Mouse (Mus musculus) left cerebral cortex, postnatal 36 days (tissue): ENCODE results near the gene Slc38a3. TPM values are rescaled to one million over a fixed set of nuclear protein-coding genes. Genes with fewer than 3 reads are reported as not detected.

Source experiments
- DNase-seq, 2 experiments: peaks; one replicate each; pipeline ENCODE4 v3.0.0; 2021 to 2022; ENCODE audit warnings: low spot score in 2 of 2, mixed read lengths in 1 of 2
- intact Hi-C: fragments of 180-260 bp; cut with DNase I; formaldehyde crosslinking; loops from one replicate; pipeline ENCODE4 v1.15.1; 2025
- total RNA-seq, 2 experiments: library from RNA; stranded (reverse); gene quantifications; 2 replicates each; pipeline ENCODE4 v1.2.3; 2021

Slc38a3 gene
- total RNA-seq, 2 experiments from 2014 or later: 66.3 to 66.8 TPM

- intact Hi-C loops: loop anchor here (1.0 to 2.0 kb wide), 2 partner anchors 31 to 94 kb away; no protein-coding TSS in a partner anchor
- no peak for DNase-seq
Observed at GRCm38 (mm10) chr9:107645153-107645510, 24.2 kb downstream of the Slc38a3 start.

GRCm38 (mm10) chr9:107644495-107645152 lies 24.7 kb downstream of the Slc38a3 start:
- intact Hi-C loops: loop anchor here (1.0 to 2.0 kb wide), 4 partner anchors 18 to 94 kb away; no protein-coding TSS in a partner anchor

DNA sequence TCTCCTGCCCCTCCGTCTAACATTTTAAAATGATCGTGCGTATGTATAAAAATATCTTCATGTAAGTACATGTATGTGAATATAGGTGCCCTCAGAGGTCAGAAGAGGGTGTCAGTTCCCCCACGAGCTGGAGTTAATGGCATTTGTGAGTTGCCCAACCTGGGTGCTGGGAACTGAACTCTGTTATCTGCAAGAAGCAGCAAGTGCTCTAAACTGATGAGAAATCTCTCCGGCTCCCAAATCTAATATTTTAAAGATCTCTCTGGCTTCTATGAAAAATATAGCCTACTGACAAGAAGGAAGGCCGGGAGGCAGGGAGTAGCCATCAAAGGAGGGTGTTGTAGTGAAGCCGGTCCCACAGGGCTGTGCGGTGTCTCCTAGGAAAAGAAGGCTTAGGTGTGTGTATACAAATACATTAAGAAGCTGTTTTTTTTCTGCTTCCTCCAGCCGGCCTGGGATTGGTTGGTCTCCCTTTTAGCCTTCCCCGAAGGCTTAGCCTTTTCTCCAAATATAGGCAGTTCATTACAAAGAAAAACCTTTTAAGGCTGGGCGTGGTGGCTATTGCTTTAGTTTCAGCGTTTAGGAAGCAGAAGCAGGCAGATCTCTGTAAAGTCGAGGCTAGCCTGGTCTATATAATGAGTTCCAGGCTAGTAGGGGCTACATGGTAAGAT lies 25.7 kb downstream of the Slc38a3 start:
- no peak for DNase-seq
- intact Hi-C loops: loop anchor here (1.0 to 2.0 kb wide), 3 partner anchors 17 to 95 kb away; no protein-coding TSS in a partner anchor

More at GRCm38 (mm10) chr9:107644495-107645152, 24.7 kb downstream of the Slc38a3 start:
- DNase-seq: peak; percentile 87 to 89

- intact Hi-C loops: no loop called here
- DNase-seq: no peak
Observed at GRCm38 (mm10) chr9:107641666-107642065, 27.7 kb downstream of the Slc38a3 start.

DNA sequence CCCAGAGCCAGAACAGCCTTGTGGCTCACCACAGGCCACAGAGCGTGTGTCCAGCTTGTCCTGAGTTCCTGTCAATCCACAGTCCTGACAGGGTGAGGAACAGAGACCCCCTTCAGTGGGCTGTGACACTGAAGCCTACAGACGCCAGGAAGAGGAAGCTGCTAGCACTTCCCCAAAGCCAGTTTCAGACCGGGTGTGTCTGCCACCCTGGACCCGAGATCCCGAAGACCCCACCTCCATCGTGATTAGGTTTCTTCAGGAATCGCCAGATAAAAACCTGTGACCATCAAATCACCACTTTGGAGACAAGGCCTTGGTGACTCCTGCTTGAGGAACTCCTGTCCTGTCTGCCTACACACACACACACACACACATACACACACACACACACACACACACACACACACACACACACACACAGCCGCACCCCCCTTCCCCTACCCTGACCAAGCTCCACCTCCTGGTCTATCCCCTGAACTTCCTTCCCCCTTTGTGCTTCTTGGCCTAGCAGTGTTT lies 29.0 kb downstream of the Slc38a3 start:
- no peak for DNase-seq
- intact Hi-C loops: no loop called here

GRCm38 (mm10) chr9:107637070-107637469 lies 32.3 kb downstream of the Slc38a3 start:
- intact Hi-C loops: no loop called here
- no peak for DNase-seq

- DNase-seq: peak; percentile 94 to 95
- intact Hi-C loops: no loop called here
Observed at GRCm38 (mm10) chr9:107635279-107636028, 33.9 kb downstream of the Slc38a3 start, which contains the start of gene Gnai2. Gnai2 (minus strand) TSS chr9:107635367.

DNA sequence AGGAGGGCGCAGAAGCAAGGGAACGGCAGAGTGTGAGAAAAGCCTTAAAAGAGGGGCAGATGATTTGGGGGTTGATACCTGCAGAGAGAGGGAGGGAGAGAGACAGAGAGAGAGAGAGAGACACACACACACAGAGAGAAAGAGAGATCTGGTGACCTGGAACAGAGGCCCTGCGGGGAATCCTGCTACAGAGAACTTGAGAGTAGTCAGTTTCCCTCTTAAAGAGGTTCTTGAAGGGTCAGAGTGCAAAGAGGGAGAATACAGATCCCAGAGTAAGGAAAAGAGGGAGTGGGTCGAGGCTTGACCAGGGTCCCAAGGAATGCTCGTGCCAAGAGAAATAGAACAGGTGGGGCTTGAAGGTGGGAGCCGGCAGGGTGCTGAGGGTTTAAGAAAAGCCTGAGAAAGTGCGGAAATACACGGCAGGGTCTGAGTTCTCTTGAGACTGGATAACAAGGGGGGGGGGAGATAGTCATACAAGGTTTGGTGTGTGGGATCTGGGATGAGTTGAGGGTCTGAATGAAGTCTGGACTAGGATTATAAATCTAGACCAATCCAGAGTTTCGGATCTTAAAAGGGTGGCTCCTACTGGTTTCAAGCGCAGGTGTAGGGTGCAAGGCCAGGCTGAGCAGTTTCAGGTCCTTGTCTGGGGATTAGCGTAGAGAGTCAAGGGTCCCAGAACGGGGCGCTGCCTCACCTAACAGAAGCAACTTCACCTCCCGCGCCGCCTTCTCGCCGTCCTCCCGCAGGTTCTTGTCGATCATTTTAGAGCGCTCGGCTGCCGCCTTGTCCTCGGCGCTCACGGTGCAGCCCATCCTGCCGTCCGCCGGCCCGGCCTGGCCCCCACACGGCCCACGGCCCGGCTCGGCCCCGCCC lies 34.7 kb downstream of the Slc38a3 start:
- DNase-seq: no peak
- intact Hi-C loops: no loop called here

- DNase-seq: peak in 1 of 2 experiments; percentile 38
- intact Hi-C loops: loop anchor here (2.0 kb wide), 1 partner anchor 21 kb away; no protein-coding TSS in a partner anchor
Observed at GRCm38 (mm10) chr9:107633661-107634405, 35.5 kb downstream of the Slc38a3 start.

DNA sequence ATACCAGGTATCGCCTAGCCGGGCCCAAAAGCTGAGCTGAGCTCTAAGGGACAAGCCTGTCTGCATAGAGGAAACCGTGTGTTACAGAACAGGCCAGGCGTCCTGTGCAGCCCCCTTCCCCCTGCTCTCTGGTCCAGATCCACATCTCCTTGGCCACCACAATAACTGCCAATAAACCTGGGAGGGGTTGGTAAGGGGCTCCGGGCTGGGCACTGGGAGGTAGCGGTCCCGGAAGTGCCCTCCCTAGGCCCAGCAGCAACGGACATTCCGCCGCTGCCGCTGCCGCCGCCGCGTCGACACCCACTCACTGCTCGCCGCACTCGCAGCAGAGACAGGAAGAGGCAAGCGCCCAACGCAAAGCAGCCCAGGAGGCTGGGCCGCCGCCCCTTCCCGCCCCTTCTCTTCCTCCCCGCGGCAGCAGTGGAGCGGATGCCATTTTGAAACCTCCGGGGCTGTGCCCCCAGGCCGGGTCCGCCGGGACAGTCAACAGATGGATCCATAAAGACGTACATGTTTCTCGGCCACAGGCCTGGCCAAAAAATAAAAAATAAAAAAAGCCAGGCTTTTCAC lies 36.2 kb downstream of the Slc38a3 start:
- intact Hi-C loops: loop anchor here (2.0 kb wide), 1 partner anchor 20 kb away; no protein-coding TSS in a partner anchor
- peak; percentile 81 to 84 for DNase-seq

- intact Hi-C loops: loop anchor here (2.0 kb wide), 1 partner anchor 20 kb away; no protein-coding TSS in a partner anchor
- no peak for DNase-seq
Observed at GRCm38 (mm10) chr9:107632478-107632877, 36.9 kb downstream of the Slc38a3 start.

- no peak for DNase-seq
- intact Hi-C loops: loop anchor here (2.0 kb wide), 1 partner anchor 19 kb away; no protein-coding TSS in a partner anchor
Observed at GRCm38 (mm10) chr9:107631861-107632260, 37.5 kb downstream of the Slc38a3 start.

- no peak for DNase-seq
- intact Hi-C loops: no loop called here
Observed at GRCm38 (mm10) chr9:107631311-107631826, 38.0 kb downstream of the Slc38a3 start.

DNA sequence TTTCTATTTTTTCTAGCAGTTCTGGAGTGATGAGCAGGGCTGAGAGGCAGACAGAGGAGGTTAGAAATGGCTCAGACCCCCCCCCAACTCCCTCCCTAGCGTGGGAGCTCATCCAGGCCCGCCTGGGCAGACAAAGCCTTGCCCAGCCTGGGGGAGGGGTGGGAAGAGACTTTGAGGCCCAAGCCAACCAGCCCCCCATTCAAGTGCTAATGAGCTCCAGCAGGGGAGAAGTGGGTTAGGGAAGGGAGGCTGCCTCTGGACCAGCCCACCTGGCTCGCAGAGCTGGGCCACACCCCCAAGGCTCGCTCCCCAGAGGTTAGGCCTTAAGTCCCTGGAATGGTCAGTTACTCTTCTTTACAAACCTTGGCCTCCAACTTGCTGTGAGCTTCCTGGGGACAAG lies 38.8 kb downstream of the Slc38a3 start:
- no peak for DNase-seq
- intact Hi-C loops: no loop called here

DNA sequence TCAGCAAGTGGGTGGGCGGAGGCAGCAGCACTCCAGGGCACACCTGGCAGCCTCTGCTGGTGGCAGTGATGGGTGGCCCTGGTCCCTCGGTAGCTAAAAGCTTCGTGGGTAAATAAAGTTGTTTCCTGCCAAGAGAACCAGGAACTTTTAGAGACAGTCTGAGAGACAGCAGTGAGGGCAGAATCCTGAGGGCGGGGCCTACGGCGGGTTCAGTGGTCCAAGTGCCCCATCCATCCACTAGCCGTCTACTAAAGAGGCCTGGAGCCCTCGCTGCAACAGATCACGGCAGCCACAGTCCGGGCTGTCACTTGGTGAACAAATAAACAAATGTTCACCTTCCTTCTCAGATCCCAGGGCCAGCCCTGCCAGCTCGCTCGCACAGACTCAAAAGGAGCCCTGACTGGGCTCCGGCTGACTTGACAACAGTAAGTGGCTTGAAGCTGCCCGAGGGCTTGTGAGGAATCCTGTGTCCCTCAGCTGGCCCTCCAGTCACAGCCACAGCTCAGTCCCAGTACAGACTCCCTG lies 39.4 kb downstream of the Slc38a3 start:
- intact Hi-C loops: no loop called here
- DNase-seq: no peak

- DNase-seq: no peak
- intact Hi-C loops: no loop called here
Observed at GRCm38 (mm10) chr9:107629411-107629730, 40.0 kb downstream of the Slc38a3 start.

- intact Hi-C loops: no loop called here
- DNase-seq: no peak
Observed at GRCm38 (mm10) chr9:107628721-107629410, 40.5 kb downstream of the Slc38a3 start.
